Comparison of ENCODE assay signal across 16 mouse cellular contexts in genomic region chr2:166700732-166701131, GRCm38 (mm10). TPM values are rescaled to one million over a fixed set of nuclear protein-coding genes. Genes with fewer than 3 reads are reported as not detected.
DNase-seq lines count a peak whose midpoint lies in the region; ATAC-seq and TF ChIP-seq lines count a peak whose summit lies in the region.
"Had no signal": no experiment of that assay in that cellular context is flagged by ENCODE, and none has a peak within 500 bp of the region (broad histone marks: within the 10 kb centered on the region; RNA-seq: fewer than 3 reads in every experiment).

No protein-coding gene starts in this region.

- intact Hi-C loops in left cerebral cortex, postnatal 36 days (cut with DNase I) = no loop called here

- H3K4me1 ChIP-seq in erythroblast, embryonic 14.5 days (ENCODE audit: control insufficient read depth) = peaks cover 97% of the 10 kb centered on the region
- H3K4me1 ChIP-seq in liver, embryonic 12.5 days = peaks cover 88% of the 10 kb centered on the region
- H3K4me1 ChIP-seq in liver, embryonic 11.5 days (replicated peaks; ENCODE audit: control insufficient read depth, insufficient read depth, low read length) = peaks cover 55% of the 10 kb centered on the region
- peaks cover 31% of the 10 kb centered on the region for H3K4me1 ChIP-seq in E14TG2a.4 (replicated peaks; ENCODE audit: low read depth, low read length)
- H3K4me1 ChIP-seq: stomach, embryonic 15.5 days had no signal

- 80% methylated on average over 13 of the region's 13 CpGs for WGBS in liver, embryonic 12.5 days (ENCODE audit: insufficient replicate concordance)
- WGBS in liver, embryonic 11.5 days = 79% methylated on average over 13 of the region's 13 CpGs

- no peak for ATAC-seq in erythroblast, adult 5-6 weeks (replicated peaks; ENCODE audit: low FRiP score, poor library complexity, severe bottlenecking)
- no peak for ATAC-seq in liver, embryonic 12.5 days
- ATAC-seq in liver, embryonic 11.5 days (replicated peaks; ENCODE audit: low FRiP score) = no peak
- ATAC-seq: forebrain, embryonic 16.5 days had no signal

- H3K27ac ChIP-seq in liver, embryonic 12.5 days = no peak overlapping the region; the same call in 1 of the 2 replicates
- no peak overlapping the region for H3K27ac ChIP-seq in liver, embryonic 11.5 days (ENCODE audit: low read depth, low read length)
- H3K27ac ChIP-seq: neural tube, embryonic 13.5 days; stomach, embryonic 15.5 days had no signal

- H3K9me3 ChIP-seq in erythroblast, embryonic 14.5 days (ENCODE audit: control insufficient read depth, low read length) = peaks cover 12% of the 10 kb centered on the region
- H3K9me3 ChIP-seq in liver, embryonic 12.5 days (replicated peaks) = peaks cover 8% of the 10 kb centered on the region
- H3K9me3 ChIP-seq in liver, embryonic 11.5 days (ENCODE audit: control insufficient read depth, low read length) = peaks cover 4% of the 10 kb centered on the region
- H3K9me3 ChIP-seq in E14TG2a.4 (ENCODE audit: low read length) = peaks cover 14% of the 10 kb centered on the region
- H3K9me3 ChIP-seq: neural tube, embryonic 13.5 days; stomach, embryonic 15.5 days had no signal

- H3K4me2 ChIP-seq in liver, embryonic 12.5 days = peak overlapping the region; percentile 77; the same call in 1 of the 2 replicates
- no peak overlapping the region for H3K4me2 ChIP-seq in liver, embryonic 11.5 days
- H3K4me2 ChIP-seq: midbrain, embryonic 11.5 days; neural tube, embryonic 13.5 days; stomach, embryonic 15.5 days had no signal

- TF ChIP-seq CTCF in E14TG2a.4 (conservative IDR thresholded peaks at IDR 0.05; ENCODE audit: low read length) = no peak

- H3K27me3 ChIP-seq in erythroblast, embryonic 14.5 days (ENCODE audit: control insufficient read depth) = no peaks in the 10 kb centered on the region; the same call in 1 of the 2 replicates
- H3K27me3 ChIP-seq in liver, embryonic 12.5 days (replicated peaks) = no peaks in the 10 kb centered on the region
- no peaks in the 10 kb centered on the region for H3K27me3 ChIP-seq in liver, embryonic 11.5 days (replicated peaks; ENCODE audit: control insufficient read depth, insufficient read depth, low read length)
- H3K27me3 ChIP-seq in E14TG2a.4 (ENCODE audit: insufficient read depth, low read length) = peaks cover 9% of the 10 kb centered on the region
- H3K27me3 ChIP-seq: neural tube, embryonic 13.5 days; stomach, embryonic 15.5 days had no signal

- DNase-seq in liver, embryonic 11.5 days (ENCODE audit: low spot score) = no peak
- DNase-seq in left cerebral cortex, postnatal 36 days (ENCODE audit: low spot score in 2 of 2) = peak; percentile 68 to 71
- DNase-seq in urinary bladder, adult 2 months (ENCODE audit: low spot score) = no peak
- no peak for DNase-seq in adrenal gland, postnatal 36 days
- DNase-seq: adrenal gland, adult 2 months; cerebellum, adult 18-20 months; cerebellum, postnatal 36 days; gastrocnemius, postnatal 25 days had no signal

- peak overlapping the region; percentile 79 for H3K4me3 ChIP-seq in erythroblast, embryonic 14.5 days (replicated peaks)
- H3K4me3 ChIP-seq in liver, embryonic 12.5 days = no peak overlapping the region
- H3K4me3 ChIP-seq in liver, embryonic 11.5 days (ENCODE audit: low read depth, low read length) = no peak overlapping the region
- peak overlapping the region; percentile 59 for H3K4me3 ChIP-seq in E14TG2a.4 (replicated peaks; ENCODE audit: low read length)
- H3K4me3 ChIP-seq: neural tube, embryonic 13.5 days; stomach, embryonic 15.5 days had no signal

- H3K9ac ChIP-seq in liver, embryonic 12.5 days = peak overlapping the region; percentile 32; the same call in 1 of the 2 replicates
- H3K9ac ChIP-seq in liver, embryonic 11.5 days (ENCODE audit: low read depth, low read length) = no peak overlapping the region
- H3K9ac ChIP-seq: neural tube, embryonic 13.5 days; stomach, embryonic 15.5 days had no signal

- H3K36me3 ChIP-seq in erythroblast, embryonic 14.5 days (ENCODE audit: control insufficient read depth) = peaks cover 92% of the 10 kb centered on the region
- peaks cover 16% of the 10 kb centered on the region for H3K36me3 ChIP-seq in liver, embryonic 12.5 days
- peaks cover 8% of the 10 kb centered on the region for H3K36me3 ChIP-seq in liver, embryonic 11.5 days (ENCODE audit: control insufficient read depth, insufficient read depth, low read length)
- H3K36me3 ChIP-seq in E14TG2a.4 (ENCODE audit: insufficient read depth, low read length) = peaks cover 9% of the 10 kb centered on the region; the same call in 1 of the 2 replicates
- H3K36me3 ChIP-seq: stomach, embryonic 15.5 days had no signal

RNA-seq across cellular contexts. Expression of gene Prex1, which starts 12.9 kb away (rescaled TPM):
- polyA plus RNA-seq in erythroblast, embryonic 14.5 days (2012) = 4.7 and 5.9 TPM in 2 replicates
- total RNA-seq in erythroblast, adult 5-6 weeks (2015; ENCODE audit: low replicate concordance) = 15.9 and 26.5 TPM in 2 replicates
- total RNA-seq in erythroblast, adult 5-6 weeks (2017; ENCODE audit: low replicate concordance) = 19.8 and 35.4 TPM in 2 replicates
- 16.4 and 17.5 TPM in 2 replicates for polyA plus RNA-seq in liver, embryonic 12.5 days (2016; fragmentation: Nextera tagmentation; extraction: Ambion mirVana)
- polyA plus RNA-seq in liver, embryonic 11.5 days (2014; fragmentation: Nextera tagmentation; extraction: Ambion mirVana) = 16.1 and 16.5 TPM in 2 replicates
- 100 to 1,000 TPM; 104 to 114 TPM for total RNA-seq in left cerebral cortex, postnatal 36 days (2021)
- 7.5 and 8.7 TPM in 2 replicates for polyA plus RNA-seq in urinary bladder, adult 2 months (2012; rRNA removed)
- 10 to 100 TPM; 13.5 to 18.8 TPM for total RNA-seq in adrenal gland, postnatal 36 days (2021)

Comparison
In these comparisons a context has a peak if more than half of its experiments do, and no peak if none do; other contexts are left out.
1. H3K4me3 ChIP-seq: peak in erythroblast, embryonic 14.5 days (single experiment) and E14TG2a.4 (single experiment); none in liver, embryonic 12.5 days (single experiment) and liver, embryonic 11.5 days (single experiment).
2. DNase-seq: peak in left cerebral cortex, postnatal 36 days (2 of 2); none in liver, embryonic 11.5 days (single experiment), urinary bladder, adult 2 months (single experiment) and adrenal gland, postnatal 36 days (0 of 2).